Mouse (Mus musculus): Measurements from ENCODE around the gene Mfap1a. TPM values are rescaled to one million over a fixed set of nuclear protein-coding genes. Genes with fewer than 3 reads are reported as not detected.

Mfap1a gene
- polyA plus RNA-seq, 1 experiment from 2014 or later: 32.7 TPM

Small RNA genes lying within 50 kb of the gene (microRNA-seq; reads per million reads assigned to microRNA genes)
- not detected for gene Gm22953 (ENCODE audit: borderline number of aligned reads)

Other genes with a start within 250 kb of the Mfap1a start
- gene Trp53bp1, start 235.3 kb downstream of the Mfap1a start, polyA plus RNA-seq (2015; fragmentation: Nextera tagmentation; extraction: Ambion mirVana): 61.0 and 62.1 TPM in 2 replicates
- 5.5 and 6.5 TPM in 2 replicates for gene Map1a, start 217.1 kb downstream of the Mfap1a start, polyA plus RNA-seq (2015; fragmentation: Nextera tagmentation; extraction: Ambion mirVana)
- 12.8 TPM in 2 replicates for gene Ppip5k1, start 151.3 kb downstream of the Mfap1a start, polyA plus RNA-seq (2015; fragmentation: Nextera tagmentation; extraction: Ambion mirVana)
- gene Ckmt1, start 149.0 kb downstream of the Mfap1a start, polyA plus RNA-seq (2015; fragmentation: Nextera tagmentation; extraction: Ambion mirVana): 63.8 and 67.3 TPM in 2 replicates
- 0.08 TPM in 1 of 2 replicates, not detected in the other for gene Strc, start 119.5 kb downstream of the Mfap1a start, polyA plus RNA-seq (2015; fragmentation: Nextera tagmentation; extraction: Ambion mirVana)
- gene Pdia3, start 92.9 kb downstream of the Mfap1a start, polyA plus RNA-seq (2015; fragmentation: Nextera tagmentation; extraction: Ambion mirVana): 751 and 770 TPM in 2 replicates
- gene Catsper2, start 92.9 kb downstream of the Mfap1a start, polyA plus RNA-seq (2015; fragmentation: Nextera tagmentation; extraction: Ambion mirVana): 3.0 and 3.3 TPM in 2 replicates
- 28.9 and 37.4 TPM in 2 replicates for gene Ell3, start 62.4 kb downstream of the Mfap1a start, polyA plus RNA-seq (2015; fragmentation: Nextera tagmentation; extraction: Ambion mirVana)
- 510 and 538 TPM in 2 replicates for gene Serf2, start 57.5 kb downstream of the Mfap1a start, polyA plus RNA-seq (2015; fragmentation: Nextera tagmentation; extraction: Ambion mirVana)
- 101 and 108 TPM in 2 replicates for gene Hypk, start 53.4 kb downstream of the Mfap1a start, polyA plus RNA-seq (2015; fragmentation: Nextera tagmentation; extraction: Ambion mirVana)
- gene Serinc4, start 49.9 kb downstream of the Mfap1a start, polyA plus RNA-seq (2015; fragmentation: Nextera tagmentation; extraction: Ambion mirVana): 0.53 and 0.61 TPM in 2 replicates
- 61.9 and 63.0 TPM in 2 replicates for gene Mfap1b, start 32.6 kb downstream of the Mfap1a start, polyA plus RNA-seq (2015; fragmentation: Nextera tagmentation; extraction: Ambion mirVana)
- 6.1 and 6.7 TPM in 2 replicates for gene Wdr76, start 58 bp upstream of the Mfap1a start, polyA plus RNA-seq (2015; fragmentation: Nextera tagmentation; extraction: Ambion mirVana)